Mouse (Mus musculus) liver, embryonic 14.5 days (tissue): Measurements from ENCODE around the gene 4933407L21Rik.

ENCODE experiments used
- CTCF ChIP-seq: IDR thresholded peaks from 2 replicates; pipeline ENCODE4 v1.5.1; 2016; ENCODE audit warnings: antibody characterized with exemption, low read depth, control low read depth
- EP300 ChIP-seq: IDR thresholded peaks from 2 replicates; pipeline ENCODE4 v1.6.1; 2016; ENCODE audit warnings: antibody characterized with exemption, low read depth

DNA sequence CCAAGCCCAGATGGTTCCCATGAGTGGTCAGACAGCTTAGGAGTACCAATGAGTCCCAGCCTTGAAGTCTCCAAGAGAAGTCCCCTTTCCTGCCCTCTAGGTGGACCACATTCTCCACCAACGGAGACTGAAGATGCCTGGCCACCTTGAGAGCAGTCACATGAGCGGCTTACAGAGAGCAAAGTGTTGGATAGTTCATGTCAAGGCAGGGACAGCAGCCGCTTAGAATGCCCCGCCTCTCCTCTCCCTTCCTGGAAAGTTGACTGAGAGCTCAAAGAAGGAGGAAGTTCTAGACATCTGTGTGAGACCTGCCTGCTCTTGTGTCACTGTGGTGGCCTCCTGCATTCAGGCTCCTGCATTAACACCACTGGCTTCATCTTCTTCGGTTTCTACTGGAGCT is 32.6 kb downstream of the 4933407L21Rik start, which contains the start of gene Gpr55:
- TF ChIP-seq CTCF (no peak), EP300 (no peak)
